Mouse (Mus musculus): ENCODE data around the gene Cxcr2. TPM values are rescaled to one million over a fixed set of nuclear protein-coding genes. Genes with fewer than 3 reads are reported as not detected.
A peak's percentile ranks its signal among the peaks of the same experiment; 100 is the strongest.

Cxcr2 gene
- polyA plus RNA-seq, 1 experiment from 2014 or later: 1.6 TPM

DNA sequence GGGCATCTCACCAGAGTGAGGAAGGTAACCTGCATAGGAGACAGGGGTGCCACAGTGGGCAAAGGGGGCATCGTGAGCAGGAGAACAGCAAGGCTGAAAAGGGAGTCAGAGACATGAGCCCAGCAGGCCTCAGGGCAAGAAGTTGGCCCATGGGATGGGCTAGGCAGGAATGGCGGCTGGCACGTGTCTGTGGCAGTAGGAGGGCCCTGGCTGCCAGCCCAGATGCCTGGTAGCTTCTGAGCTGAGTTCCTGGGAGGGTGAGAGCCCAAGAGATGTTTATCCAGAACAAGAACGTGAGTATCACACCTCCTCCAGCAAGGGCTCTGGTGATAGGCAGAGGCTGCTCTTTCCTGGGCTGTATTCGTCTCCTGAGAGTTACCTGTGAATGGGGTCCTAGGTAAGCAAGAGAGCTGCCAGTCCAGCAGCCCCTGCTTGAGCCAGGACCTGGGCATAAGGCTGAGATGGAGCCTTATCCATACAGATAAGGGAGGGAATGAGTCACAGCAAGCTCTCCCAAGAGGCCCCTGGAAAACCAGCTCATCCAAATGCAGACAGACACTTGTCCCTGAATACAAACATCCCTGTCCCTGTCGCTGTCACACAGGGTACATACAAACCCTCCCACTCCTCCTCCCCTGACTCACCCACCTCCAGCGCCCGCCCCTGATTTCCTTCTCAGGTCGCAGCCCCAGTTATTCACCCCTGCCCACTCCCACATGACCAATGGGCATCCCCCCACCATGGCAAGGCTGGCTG lies 31.8 kb upstream of the Cxcr2 start:
- whole genome bisulfite sequencing (ENCODE audit: insufficient replicate concordance): 35% methylated on average over 9 of the region's 9 CpGs
- Histone ChIP-seq H3K9me3 (replicated peaks) (no peaks in the 10 kb centered on the region), H3K4me2 (no peak overlapping the region), H3K4me1 (replicated peaks) (peaks cover 9% of the 10 kb centered on the region; the same call in 1 of the 2 replicates), H3K4me3 (replicated peaks) (no peak overlapping the region), H3K36me3 (replicated peaks) (no peaks in the 10 kb centered on the region), H3K27ac (replicated peaks) (no peak overlapping the region), H3K9ac (no peak overlapping the region), H3K27me3 (peaks cover 69% of the 10 kb centered on the region)
- no peak for ATAC-seq (ENCODE audit: insufficient read depth)

DNA sequence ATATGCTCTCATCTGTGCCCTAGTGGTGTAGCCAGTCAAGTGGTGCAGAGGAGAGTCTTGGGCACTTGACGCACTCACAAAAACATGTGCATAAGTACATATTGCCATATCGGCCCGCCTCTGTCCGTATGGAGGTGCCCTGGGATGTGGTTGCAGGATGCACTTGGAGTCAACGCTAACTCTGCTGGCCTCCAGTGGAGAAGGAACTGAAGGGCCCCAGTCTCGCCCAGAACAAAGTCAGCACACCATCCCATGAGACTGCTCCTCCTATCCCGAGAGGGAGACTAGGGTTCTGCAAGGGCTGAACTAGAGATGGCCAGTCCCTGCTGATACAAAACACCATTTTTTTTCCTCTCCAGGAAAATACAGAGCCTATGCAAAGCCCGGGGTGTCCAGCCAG lies 30.6 kb upstream of the Cxcr2 start:
- H3K4me2 ChIP-seq: no peak overlapping the region
- H3K27me3 ChIP-seq: peaks cover 65% of the 10 kb centered on the region
- WGBS (ENCODE audit: insufficient replicate concordance): 48% methylated on average over 8 of the region's 8 CpGs

DNA sequence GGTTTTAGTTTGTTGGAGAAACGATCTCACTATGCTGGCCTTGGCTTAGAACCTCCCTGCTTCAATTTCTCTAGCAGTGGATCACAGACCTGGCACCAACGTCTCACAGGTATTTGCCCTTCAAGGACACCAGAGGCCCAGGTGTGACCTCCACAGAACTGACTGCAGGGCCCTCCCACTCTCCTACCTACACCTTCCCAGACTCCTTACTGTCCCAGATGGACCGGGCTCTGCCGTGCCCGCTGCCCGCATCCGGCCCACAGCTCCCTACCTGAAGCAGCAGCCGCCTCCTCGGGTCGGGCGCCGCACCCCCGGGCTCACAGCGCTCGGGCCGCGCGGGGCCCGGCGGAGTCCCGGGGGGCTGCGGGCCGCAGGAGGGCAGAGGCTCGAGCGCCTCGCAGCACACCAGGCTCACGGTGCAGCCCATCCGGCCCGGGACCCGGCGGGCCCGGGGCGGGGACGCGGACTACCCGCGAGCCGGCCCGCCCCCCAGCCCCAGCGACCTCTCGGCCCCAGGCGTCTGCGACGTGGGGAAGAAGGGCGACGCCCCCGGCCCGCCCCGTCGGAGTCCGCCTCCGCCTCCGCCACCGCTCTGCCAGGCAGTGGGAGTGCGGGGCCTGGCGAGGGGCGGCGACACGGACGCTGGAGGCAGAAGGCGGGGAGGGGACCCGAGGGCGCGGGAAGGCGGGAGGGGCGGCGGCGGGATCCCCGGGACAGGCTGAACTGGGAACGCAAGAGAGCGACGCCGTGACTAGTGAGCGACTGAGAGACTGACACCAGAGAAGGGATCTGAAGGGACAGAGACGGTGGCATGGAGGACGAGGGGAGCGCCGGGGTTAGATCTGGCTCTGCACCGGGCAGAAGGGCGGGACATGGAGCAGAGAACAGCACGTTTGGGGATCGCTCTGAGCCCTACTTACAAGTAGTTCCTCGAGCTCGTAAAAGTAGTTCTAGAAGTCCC lies 29.5 kb upstream of the Cxcr2 start, which contains the start of gene Tns1:
Tns1 (minus strand) TSS at position 429 of the 961 bp plus-strand sequence.
- peaks cover 67% of the 10 kb centered on the region for H3K27me3 ChIP-seq

More for the DNA sequence above, 30.6 kb upstream of the Cxcr2 start:
- Histone ChIP-seq H3K9ac (no peak overlapping the region), H3K27ac (replicated peaks) (no peak overlapping the region), H3K4me1 (replicated peaks) (peaks cover 9% of the 10 kb centered on the region; the same call in 1 of the 2 replicates), H3K4me3 (replicated peaks) (no peak overlapping the region), H3K36me3 (replicated peaks) (no peaks in the 10 kb centered on the region), H3K9me3 (replicated peaks) (no peaks in the 10 kb centered on the region)
- no peak for ATAC-seq (ENCODE audit: insufficient read depth)

DNA sequence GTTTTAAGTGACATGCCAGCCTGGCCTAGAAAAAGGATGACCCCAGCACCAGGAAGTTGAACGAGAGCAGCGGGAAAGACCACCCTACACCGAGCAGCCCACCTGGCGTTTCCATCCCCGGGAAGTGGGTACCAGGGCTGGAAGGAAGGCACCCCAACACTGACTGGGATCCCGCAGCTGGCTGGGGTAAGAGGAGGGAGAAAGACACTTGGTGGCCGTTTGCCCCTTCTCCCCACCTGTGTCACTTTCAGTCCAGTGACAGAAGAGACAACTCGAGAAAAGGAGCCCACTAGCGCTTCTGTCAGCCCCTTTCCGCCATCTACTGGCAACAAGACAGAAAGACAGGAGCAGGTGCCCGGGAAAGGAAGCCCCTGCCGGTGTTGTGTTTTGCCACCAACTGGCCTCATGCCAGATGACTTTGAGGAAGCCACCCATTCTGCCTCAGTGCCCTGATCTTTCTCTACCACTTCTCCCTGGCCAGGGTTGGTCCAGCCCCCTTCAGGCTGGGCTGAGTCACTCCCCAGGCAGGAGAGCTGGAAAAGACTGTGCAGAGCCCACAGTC lies 28.7 kb upstream of the Cxcr2 start, which contains the start of gene Rufy4:
Rufy4 (plus strand) TSS at position 551 of the 562 bp plus-strand sequence.
- Histone ChIP-seq H3K27ac (replicated peaks) (no peak within 1 kb of the TSS), H3K9ac (peak within 1 kb of the TSS; percentile 15; the same call in 1 of the 2 replicates), H3K4me2 (peak within 1 kb of the TSS; percentile 77), H3K27me3 (peaks cover 64% of the 10 kb centered on the region), H3K4me3 (replicated peaks) (peak within 1 kb of the TSS; percentile 52), H3K4me1 (replicated peaks) (peaks cover 9% of the 10 kb centered on the region; the same call in 1 of the 2 replicates), H3K36me3 (replicated peaks) (no peaks in the 10 kb centered on the region), H3K9me3 (replicated peaks) (no peaks in the 10 kb centered on the region)
- under 1% methylated on average over 12 of the region's 12 CpGs for WGBS (ENCODE audit: insufficient replicate concordance)
- ATAC-seq (ENCODE audit: insufficient read depth): peak; percentile 3; the same call in 1 of the 2 replicates

More for the DNA sequence above, 29.5 kb upstream of the Cxcr2 start, which contains the start of gene Tns1:
- peak within 1 kb of the TSS; percentile 15; the same call in 1 of the 2 replicates for H3K9ac ChIP-seq
- no peak within 1 kb of the TSS for H3K27ac ChIP-seq (replicated peaks)
- peaks cover 9% of the 10 kb centered on the region; the same call in 1 of the 2 replicates for H3K4me1 ChIP-seq (replicated peaks)
- H3K36me3 ChIP-seq (replicated peaks): no peaks in the 10 kb centered on the region
- peak; percentile 62 for ATAC-seq (ENCODE audit: insufficient read depth)
- WGBS (ENCODE audit: insufficient replicate concordance): under 1% methylated on average over 84 of the region's 84 CpGs
- no peaks in the 10 kb centered on the region for H3K9me3 ChIP-seq (replicated peaks)
- peak within 1 kb of the TSS; percentile 52 for H3K4me3 ChIP-seq (replicated peaks)
- H3K4me2 ChIP-seq: peak within 1 kb of the TSS; percentile 77

DNA sequence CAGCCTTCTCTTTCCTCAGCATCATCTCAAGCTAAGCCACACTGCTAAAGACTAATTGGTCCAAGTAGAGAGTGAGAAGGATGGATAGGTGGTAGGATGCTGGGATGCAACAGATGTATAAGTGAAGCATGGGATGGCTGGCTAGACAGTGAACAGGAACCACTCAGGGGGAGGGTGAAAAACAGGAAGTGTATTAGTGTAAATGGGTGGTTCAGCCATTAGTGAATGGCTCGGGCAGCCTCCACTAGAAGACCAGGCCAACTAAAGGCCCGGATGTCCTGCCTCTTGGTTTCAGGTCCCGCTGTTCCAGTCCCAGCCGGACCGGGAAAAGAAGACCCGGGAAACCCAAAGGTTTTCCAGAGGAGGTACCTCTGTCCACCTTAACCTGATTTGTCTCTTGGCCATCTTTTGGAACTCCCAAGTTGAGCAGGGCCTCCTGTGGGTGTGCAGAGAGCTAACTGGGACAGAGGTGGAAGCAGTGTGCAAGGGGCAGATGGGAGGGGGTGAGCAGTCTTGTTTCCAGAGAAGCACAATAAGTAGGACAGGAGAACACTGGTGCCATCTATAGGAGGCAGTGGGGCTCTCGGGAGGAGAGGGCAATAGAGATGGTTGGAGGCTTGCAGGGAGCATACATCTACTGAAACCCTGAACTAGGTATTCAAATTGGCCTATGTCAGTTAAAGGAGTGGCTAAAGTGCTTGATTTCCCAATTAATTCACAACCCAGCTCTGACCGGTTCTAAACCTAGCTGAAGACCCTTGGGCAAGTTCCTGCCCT lies 22.7 kb upstream of the Cxcr2 start:
- Histone ChIP-seq H3K4me3 (replicated peaks) (no peak overlapping the region), H3K9ac (no peak overlapping the region), H3K4me2 (no peak overlapping the region), H3K27me3 (peaks cover 17% of the 10 kb centered on the region), H3K27ac (replicated peaks) (no peak overlapping the region), H3K4me1 (replicated peaks) (peaks cover 19% of the 10 kb centered on the region), H3K9me3 (replicated peaks) (no peaks in the 10 kb centered on the region), H3K36me3 (replicated peaks) (no peaks in the 10 kb centered on the region)
- no peak for ATAC-seq (ENCODE audit: insufficient read depth)
- 57% methylated on average over 8 of the region's 8 CpGs for WGBS (ENCODE audit: insufficient replicate concordance)

DNA sequence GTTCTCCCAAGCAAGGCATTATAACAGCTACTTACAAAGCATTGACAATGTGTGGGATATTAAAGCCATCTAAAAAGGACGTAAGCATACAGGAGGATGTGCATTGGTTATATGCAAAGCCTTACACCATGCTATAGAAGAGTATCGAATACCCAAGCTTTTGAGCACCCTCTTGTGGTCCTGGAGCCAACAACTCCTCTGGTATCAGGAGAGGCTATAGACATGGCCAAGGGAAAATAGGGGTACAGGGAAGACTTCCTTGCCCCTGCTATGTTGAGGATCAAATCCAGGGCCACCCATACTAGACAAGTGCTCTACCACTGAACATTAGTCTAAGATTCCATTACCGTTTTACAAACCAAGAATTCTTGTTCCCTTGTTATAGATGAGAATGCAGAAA lies 21.8 kb upstream of the Cxcr2 start:
- WGBS (ENCODE audit: insufficient replicate concordance): 50% methylated on average over 3 of the region's 3 CpGs
- Histone ChIP-seq H3K27me3 (peaks cover 13% of the 10 kb centered on the region; the same call in 1 of the 2 replicates), H3K4me3 (replicated peaks) (no peak overlapping the region), H3K9me3 (replicated peaks) (no peaks in the 10 kb centered on the region), H3K27ac (replicated peaks) (no peak overlapping the region), H3K4me2 (no peak overlapping the region), H3K9ac (no peak overlapping the region), H3K4me1 (replicated peaks) (peaks cover 19% of the 10 kb centered on the region), H3K36me3 (replicated peaks) (no peaks in the 10 kb centered on the region)
- ATAC-seq (ENCODE audit: insufficient read depth): no peak

DNA sequence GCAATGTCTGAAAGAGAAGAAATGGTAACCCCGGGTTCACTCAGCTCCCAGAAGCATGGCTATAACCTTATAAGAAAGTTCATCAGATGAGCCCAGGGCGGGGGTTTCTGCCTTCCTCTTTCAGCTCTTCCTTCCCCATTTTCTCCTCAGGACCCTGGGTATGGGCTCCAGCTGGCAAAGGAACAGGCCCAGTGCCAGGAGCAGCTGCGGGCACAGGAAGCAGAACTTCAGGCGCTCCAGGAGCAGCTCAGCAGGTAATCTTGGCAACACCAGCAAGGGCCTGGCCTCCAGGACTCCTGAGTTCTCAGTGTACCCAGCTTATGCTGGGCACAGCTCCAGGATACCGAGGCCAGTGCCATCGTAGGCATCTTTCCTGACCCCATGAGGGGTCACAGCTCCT lies 19.8 kb upstream of the Cxcr2 start:
- Histone ChIP-seq H3K27me3 (peaks cover 11% of the 10 kb centered on the region; the same call in 1 of the 2 replicates), H3K4me3 (replicated peaks) (no peak overlapping the region), H3K36me3 (replicated peaks) (no peaks in the 10 kb centered on the region), H3K9ac (no peak overlapping the region), H3K27ac (replicated peaks) (no peak overlapping the region), H3K9me3 (replicated peaks) (no peaks in the 10 kb centered on the region), H3K4me2 (no peak overlapping the region), H3K4me1 (replicated peaks) (peaks cover 19% of the 10 kb centered on the region)
- ATAC-seq (ENCODE audit: insufficient read depth): no peak
- whole genome bisulfite sequencing (ENCODE audit: insufficient replicate concordance): 25% methylated on average over 6 of the region's 6 CpGs

DNA sequence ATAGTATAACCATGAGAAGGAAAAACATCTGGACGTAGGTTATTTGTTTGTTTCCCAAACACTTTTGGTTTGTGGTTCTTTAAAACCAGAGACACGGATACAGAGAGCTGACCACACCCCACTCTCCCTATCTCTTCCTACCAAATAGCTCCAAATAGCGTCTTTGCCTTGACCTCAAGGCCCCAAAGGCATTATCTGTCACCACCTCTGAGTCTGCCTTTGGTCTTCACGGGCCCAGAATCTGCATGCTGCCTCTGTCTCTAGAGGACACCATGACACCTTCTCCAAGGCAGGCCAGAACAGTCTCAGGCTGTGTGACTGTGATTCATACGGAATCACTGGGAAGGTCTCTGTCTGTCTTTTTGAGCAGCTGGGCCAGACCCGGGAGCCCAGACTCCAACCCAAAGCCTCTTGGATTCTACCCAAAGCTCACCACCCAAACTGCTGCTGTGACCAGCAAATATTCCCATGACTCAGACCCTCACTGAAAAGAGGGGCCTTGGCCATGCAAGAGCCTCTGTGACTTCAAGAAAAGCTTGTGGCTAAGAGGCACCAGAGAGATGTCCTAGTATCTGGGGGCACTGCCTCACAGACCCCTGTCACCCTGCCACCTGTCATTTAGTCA lies 18.4 kb upstream of the Cxcr2 start:
- Histone ChIP-seq H3K27ac (replicated peaks) (no peak overlapping the region), H3K4me2 (peak overlapping the region; percentile 8; the same call in 1 of the 2 replicates), H3K9ac (no peak overlapping the region), H3K4me1 (replicated peaks) (peaks cover 19% of the 10 kb centered on the region), H3K9me3 (replicated peaks) (no peaks in the 10 kb centered on the region), H3K4me3 (replicated peaks) (no peak overlapping the region), H3K27me3 (peaks cover 9% of the 10 kb centered on the region; the same call in 1 of the 2 replicates), H3K36me3 (replicated peaks) (no peaks in the 10 kb centered on the region)
- peak; percentile 57 for ATAC-seq (ENCODE audit: insufficient read depth)
- WGBS (ENCODE audit: insufficient replicate concordance): 23% methylated on average over 6 of the region's 6 CpGs

DNA sequence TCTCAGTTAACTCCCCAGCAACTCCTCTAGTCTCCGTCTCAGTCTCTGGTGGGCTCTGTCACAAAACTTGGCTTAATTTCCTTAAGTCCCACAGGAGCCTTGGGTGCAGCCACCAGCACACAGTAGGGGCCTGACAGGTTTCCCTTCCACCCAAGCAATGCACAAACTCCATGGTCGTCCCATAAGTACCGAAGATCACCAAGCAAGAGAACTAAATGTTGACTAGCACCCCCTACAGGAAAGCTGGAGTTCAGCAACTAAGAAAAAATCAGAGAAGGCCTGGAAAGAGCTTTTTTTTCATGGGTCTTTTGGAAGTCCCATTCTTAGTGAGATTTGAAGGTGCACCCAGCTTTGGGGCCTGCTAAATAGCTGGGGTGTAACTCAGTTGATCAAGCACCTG lies 14.4 kb upstream of the Cxcr2 start:
- 45% methylated on average over 3 of the region's 3 CpGs for WGBS (ENCODE audit: insufficient replicate concordance)
- Histone ChIP-seq H3K9ac (no peak overlapping the region), H3K9me3 (replicated peaks) (no peaks in the 10 kb centered on the region), H3K36me3 (replicated peaks) (no peaks in the 10 kb centered on the region), H3K4me3 (replicated peaks) (no peak overlapping the region), H3K27ac (replicated peaks) (no peak overlapping the region), H3K27me3 (no peaks in the 10 kb centered on the region), H3K4me2 (no peak overlapping the region), H3K4me1 (replicated peaks) (peaks cover 15% of the 10 kb centered on the region)
- no peak for ATAC-seq (ENCODE audit: insufficient read depth)

DNA sequence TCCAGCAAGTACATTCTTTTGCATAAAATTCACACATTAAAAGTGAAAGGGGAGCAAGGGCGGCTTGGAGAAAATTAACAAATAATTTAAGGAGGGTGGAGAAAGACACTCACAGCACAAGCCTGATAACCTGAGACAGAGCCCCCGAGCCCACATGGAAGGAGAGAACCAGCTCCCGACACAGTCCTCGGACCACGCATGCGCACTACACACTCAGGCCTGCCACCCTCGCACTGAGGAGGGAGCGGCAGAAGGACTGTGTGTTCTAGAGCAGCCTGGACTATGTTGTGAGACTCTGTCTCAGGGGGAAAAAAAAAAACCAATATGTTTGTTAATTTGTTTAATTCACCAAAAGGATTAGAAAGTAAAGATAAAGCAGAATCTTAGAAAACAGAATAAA lies 12.0 kb upstream of the Cxcr2 start:
- Histone ChIP-seq H3K9ac (no peak overlapping the region), H3K4me2 (no peak overlapping the region), H3K9me3 (replicated peaks) (no peaks in the 10 kb centered on the region), H3K27me3 (no peaks in the 10 kb centered on the region), H3K4me3 (replicated peaks) (no peak overlapping the region), H3K27ac (replicated peaks) (no peak overlapping the region), H3K36me3 (replicated peaks) (no peaks in the 10 kb centered on the region), H3K4me1 (replicated peaks) (peaks cover 5% of the 10 kb centered on the region)
- WGBS (ENCODE audit: insufficient replicate concordance): 77% methylated on average over 8 of the region's 8 CpGs
- no peak for ATAC-seq (ENCODE audit: insufficient read depth)
